Mouse (Mus musculus): ENCODE data around the gene Amigo1.

Gene Amigo1

DNA sequence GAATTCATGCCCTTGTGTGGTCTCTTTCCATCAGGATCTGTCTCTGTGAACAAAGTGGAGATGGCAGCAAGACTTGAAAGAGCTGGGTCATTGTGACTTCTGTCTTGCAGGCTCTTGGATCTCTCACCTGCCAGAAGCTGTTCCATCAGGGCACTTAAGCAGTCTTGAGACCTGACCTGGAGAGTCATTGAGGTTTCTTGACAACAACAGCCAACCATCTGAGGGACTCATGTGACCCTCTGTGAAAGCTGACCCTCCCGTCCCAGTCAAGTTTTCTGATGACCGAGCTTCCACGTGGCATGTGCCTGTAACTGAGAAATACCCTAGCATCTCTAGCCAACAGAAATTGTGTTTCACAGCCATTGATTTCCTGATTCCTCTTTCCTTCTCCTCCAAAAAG lies 1.4 kb upstream of the Amigo1 start:
- no peak for DNase-seq

DNA sequence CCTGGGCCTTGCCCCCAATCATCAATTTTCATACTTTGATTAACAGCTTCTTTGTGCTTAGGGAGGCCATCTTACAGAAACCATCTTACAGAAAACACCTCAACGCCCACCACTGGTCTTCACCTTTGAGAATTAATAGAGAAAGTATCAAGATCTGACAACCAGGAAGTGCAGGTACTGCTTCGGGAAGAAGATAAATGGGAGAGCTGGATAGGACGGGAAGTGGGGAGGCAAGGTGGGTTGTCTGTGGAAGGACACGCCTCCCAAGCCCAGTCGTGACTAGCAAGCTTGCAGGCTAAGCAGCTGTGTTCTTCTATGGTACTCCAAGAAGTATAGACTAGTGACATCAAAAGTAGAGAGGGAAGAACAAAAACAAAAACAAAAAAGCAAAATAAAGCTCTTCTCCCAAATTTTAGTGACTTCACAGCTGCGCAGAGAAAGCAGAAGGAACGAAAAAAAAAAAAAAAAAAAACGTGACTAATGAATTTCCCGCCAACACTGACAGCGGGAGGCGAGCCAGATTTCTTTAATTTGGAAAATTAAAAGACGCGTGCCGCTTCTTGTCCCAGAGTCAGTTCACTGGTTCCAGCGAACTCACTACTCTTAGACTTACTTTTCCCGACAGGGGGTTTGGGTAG lies 556 bp upstream of the Amigo1 start:
- no peak for DNase-seq

DNA sequence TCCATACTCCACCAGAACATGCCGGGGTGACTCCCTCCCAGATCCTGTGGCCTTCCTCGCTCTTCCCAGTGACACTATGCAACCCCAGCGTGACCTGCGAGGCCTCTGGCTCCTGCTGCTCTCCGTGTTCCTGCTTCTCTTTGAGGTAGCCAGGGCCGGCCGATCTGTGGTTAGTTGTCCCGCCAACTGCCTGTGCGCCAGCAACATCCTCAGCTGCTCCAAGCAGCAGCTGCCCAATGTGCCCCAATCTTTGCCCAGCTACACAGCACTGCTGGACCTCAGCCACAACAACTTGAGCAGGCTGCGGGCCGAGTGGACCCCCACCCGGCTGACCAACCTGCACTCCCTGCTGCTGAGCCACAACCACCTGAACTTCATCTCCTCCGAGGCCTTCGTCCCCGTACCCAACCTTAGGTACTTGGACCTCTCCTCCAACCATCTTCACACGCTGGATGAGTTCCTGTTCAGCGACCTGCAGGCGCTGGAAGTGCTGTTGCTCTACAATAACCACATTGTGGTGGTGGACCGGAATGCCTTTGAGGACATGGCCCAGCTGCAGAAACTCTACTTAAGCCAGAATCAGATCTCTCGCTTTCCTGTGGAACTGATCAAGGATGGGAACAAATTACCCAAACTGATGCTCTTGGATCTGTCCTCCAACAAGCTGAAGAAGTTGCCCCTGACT lies 1.1 kb downstream of the Amigo1 start:
- DNase-seq: no peak

DNA sequence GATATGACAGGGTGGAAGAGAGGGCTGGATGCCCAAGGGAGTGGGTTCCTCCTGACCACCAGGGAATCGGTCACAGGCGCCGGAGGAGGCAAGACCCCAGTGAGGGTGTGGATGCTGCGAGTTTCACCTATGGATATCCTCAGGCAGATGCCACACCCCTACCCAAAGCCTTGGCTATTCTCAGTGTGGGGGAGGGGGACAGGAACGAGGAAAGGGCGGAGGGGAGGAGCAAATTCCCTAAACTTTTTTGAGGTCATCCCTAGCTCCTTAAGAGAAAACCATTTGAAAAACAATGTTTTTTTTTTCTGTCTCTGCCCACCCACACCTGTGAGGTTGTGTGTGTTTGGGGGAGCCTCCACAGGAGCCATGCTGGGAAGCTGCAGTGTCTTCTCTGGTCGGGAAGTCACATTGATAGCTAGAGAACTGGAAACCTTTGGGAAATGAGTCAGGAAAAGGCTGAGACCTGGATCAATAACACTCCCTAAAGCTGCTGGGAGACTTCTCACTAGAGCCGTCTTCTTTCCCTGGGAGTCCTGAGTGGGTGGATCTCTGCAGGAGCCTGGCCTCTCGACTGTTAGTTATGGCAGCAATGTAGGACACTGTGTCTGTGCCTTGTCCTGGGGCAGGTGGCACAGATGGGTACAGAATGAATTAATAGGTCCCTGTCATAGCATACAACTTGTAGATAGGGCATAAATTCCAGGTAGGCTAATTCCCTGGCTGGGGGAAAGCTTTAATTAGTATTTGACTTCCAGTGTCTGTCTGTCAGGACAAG lies 2.8 kb downstream of the Amigo1 start:
- peak; percentile 56 for DNase-seq

DNA sequence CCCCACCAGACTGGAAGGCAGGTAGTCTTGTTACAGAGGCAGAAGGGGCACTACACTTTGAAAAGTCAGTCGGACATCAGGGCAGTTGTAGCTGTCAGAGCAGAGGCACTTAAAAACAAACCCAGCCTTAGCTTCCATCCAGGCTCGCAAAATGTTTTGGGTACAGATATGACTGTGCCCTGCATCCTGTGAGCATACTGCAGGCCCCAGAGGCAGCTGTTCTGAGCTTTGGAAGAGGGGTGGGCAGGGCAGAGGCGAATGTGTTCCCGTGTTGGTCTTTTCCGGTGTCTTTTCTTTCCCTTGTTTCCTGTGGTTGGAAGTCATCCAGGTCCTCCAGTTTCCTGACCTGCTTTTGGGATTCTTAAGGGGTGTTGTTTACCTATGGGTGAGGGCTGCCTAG lies 3.8 kb downstream of the Amigo1 start:
- peak; percentile 10 for DNase-seq

DNA sequence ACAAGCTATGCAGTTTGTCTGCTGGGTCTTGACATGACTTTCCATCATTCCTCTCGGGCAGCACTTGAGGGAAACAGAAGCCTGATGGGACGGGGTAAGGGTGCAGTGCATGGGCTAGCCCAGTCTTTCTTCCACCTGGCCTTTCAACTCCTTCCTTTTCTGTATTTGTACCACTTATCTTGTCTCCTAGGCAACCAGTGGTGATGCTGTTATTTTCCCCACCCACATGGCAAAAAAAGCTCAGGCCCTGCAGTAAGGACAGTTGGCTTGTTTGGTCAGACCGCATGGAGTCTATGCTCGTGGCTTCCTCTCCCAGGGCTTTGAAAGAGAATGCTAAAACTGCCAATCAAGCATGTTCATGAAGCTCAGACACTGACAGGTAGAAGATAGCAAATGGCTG lies 7.6 kb downstream of the Amigo1 start:
- no peak for DNase-seq

DNA sequence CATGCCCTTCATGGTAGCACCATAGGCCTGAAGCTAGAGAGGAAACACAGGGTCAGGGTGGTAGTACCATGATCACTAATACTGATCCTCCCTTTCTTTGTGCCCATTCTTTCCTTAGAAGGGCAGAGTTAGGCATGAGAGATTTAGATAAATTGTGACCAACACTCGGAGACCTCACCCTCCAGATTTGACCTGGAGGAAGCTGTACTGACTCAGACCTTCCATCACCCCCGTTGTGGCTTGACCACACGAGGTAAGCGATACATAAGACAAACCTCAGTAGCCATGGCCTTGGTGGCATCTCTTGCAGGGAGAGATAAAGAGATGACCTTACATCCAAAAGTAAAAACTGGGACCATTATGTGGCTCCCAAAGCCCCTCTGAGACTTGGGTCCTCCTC lies 9.2 kb downstream of the Amigo1 start:
- no peak for DNase-seq

DNA sequence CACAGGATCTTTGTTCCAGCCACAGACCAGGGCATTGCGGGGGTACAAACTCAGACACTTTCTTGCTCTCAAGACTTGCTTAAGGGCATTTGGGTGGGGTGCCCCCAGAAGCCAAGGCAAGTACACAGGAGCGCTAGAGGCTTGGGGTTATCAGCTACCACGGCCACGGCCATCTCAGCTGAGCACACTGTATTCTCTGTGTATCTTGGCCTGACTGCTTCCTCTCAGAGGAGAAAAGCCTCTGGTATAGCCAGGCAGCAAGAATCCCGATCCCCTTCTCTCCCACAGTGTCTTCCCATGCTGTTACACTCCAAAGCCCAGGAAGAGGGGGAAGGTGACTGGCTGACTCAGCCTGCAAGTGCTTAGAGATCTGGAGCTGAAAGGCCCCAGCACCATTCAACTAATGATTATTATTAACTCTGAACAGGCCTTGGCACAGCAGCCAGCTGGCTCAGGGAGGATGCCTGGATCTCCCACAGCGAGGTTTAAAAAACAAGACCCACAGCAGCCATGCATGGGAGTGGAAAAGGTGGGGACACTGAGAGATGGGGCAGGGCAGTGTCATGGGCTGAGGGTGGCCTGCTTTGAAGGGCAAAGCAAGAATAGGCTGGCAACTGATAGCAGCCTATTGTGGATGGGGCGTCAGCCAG lies 9.9 kb downstream of the Amigo1 start:
- peak; percentile 49 for DNase-seq

DNA sequence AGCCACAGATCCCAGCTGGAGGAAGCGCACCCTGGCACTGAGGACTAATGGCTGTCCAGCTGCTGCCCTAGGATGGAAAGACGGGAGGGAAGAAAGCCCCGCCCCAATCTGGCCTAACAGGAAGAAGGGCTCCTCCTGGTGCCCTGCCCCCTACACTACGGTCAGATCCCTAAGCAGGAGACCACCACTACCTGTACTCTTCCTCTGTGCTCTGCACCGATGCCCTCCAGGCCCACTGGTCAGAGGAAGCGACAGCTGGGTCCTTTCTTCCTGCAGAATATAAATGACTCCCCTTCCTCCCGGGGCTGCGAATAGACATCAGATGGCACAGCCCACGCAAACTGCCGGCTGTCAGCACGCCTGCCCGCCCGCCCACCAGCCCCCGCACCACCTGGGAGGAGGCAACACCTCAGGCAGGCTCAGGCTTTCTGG lies 10.9 kb downstream of the Amigo1 start:
- peak; percentile 63 for DNase-seq

DNA sequence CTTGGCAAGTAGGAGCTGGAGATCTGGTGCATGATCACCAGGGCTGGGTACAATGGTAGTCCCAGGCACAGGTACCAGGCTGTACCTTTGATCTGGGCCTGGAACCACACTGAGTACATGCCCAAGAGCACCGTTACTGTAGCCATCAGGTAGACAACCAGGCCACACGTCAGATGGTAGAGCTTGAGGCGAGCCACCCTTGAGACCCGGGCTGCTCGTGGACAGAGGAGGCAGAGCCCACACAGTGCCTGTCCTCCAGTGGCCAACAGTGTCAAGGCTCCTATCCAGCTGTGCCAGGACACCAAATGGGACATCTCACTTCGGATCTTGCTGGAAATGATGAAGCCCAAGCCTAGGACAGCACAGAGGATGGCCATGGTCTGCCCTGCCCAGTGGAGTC lies 13.1 kb downstream of the Amigo1 start:
- DNase-seq: no peak

DNA sequence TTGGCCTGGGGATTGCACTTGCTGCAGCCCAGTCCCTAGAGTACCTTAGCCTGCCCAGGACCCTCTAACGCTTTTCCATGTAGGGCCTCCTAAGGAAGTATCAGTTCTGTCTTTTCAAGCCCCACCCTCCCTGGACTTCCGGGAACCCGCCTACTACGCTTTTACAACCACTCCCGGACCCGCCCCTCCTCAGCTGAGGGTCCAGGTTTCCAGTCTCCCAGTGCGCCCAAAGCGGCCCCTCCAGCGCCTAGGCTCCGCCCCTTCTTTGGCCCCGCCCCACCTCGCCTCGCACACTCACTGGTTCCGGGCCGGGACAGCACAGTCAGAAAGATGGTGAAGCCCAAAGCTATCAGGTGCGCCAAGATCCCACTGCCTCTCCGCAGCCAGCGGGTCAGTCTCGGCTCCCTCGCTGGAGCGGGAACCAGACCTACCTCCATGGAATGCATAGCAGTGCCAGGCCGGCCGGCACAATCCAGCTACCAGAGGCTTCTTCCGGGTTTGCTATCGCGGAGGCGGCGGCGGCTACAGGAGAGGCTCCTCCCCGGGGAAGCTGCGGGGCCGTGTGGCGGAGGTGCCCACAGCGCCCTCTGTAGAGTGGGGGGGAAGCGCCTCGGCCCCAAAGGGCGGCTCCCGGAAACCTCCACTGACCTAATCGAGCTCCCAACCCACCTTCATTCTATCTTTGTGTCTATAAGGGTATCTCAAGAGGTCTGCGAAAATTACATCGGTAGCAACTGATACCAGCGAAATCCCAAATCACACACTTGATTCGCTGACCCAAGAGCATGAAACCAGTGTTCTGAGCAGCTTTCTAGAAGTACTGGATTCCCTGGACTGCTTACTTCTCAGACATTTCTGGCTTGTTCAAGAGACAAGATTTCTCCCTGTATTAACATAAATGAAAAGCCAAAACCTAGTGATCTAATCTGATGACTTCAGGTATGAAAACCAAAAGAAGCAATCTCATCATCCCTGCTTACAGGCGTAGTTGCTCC lies 14.5 kb downstream of the Amigo1 start, which contains the start of gene Cyb561d1:
Gene Cyb561d1, minus strand, starts transcription at position 884 of the 995 bp plus-strand sequence.
- DNase-seq: peak; percentile 90

DNA sequence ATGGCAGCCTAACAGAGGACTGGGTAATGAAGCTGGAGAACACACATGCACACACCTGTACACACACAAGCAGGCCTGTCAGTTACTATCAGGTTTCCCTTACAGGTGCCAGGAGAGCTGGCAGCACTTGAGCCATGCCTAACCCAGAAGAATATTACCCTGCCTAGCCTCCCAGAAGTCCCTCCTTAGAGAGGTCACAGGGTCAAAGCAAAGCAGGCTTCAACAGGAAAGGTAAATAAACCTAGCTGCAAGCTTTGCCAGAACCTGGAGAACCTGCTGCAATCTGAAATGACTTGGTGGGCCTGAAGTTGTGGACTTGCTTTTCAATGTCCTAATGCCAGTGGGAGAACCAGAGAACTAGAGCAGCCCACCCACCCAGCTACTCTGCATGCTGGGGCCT lies 16.4 kb downstream of the Amigo1 start:
- no peak for DNase-seq

DNA sequence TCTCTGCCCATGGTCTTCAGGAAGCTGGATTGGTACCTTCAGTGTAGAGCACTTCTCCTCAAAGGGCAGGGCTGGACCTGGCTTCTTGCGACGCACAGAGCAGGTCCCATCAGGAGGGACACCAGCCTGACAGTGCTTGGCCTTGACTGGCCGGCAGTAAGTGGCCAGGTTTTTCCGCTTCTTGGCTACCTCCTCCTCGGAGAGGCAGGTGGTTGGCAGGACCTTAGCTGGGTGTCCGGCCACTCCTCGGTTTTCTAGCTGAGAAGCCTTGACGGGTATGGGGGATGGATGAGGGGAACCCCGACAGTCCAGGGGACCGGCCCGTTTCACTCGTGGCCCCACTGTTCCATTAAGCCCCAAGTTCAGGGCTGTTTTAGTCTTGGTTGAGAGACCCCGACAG lies 17.1 kb downstream of the Amigo1 start:
- no peak for DNase-seq

DNA sequence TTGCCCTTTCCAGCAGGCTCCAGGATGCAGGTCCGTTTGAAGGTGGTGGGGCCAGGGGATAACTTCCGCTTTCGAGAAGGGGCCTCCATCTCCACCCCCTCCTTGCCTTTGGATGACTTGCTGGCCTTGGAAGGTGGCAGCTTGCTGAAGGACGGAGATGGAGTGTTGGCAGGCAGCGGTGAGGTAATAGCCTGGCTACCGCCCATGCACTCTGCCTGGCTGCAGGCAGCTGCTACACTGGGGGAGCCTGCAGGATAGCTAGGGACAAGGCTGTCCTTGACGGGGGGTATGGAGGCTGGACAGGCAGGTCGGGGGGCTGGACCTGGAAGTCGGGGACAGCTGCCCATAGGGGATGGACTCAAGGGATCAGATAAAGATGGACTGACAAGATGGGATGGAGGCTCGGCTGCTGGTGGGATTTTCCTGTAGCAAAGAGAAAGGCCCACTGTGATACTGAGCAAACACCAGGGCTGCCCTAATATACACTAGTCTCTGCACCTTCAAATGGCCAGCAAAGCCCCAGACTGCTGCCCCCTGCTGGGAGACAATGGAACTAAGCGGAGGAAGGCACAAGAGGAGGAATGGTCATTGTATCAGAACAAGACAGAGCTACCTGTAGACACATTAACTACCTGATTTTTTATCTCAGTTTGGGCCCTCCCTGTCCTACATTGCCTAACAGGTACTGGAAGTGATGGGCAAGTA lies 17.6 kb downstream of the Amigo1 start:
- DNase-seq: peak; percentile 92

DNA sequence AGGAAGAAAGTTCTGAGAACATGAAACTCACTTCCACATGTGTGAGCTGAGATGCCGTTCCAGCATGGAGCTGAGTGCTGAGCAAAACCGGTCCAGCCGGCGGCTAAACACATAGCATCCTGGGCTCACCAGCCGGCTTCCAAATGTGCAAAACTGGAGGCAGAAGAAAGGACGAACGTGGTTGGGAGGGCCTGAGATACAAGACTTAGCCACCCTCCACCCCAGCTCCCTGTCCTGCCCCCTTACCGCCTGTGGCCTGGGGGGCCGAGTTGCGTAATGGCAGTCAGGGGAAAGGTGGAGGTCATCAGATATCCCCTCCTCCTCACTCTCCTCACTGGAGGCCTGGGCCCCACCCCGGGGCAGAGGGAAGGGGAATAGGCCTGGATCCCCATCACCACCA lies 18.3 kb downstream of the Amigo1 start:
- DNase-seq: no peak

DNA sequence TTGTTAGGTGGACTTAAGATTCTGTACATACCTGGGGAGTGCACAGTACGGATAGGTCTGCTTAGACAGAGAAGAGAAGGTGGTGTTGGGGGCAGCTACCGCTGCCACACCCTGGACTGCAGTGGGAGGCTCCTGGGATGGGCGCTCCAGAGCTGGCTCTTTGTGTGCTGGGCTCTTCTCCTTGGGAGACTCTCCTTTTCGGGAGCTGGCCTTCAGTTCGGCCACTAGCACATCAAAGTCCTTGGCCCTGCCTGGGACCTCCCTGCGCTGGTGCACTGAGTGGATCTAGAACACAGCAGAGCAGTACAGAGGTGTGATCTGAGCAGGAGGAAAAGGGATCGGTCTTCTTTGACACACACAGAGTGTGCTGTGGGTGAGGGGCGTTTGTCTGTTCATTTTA lies 19.5 kb downstream of the Amigo1 start:
- DNase-seq: no peak

DNA sequence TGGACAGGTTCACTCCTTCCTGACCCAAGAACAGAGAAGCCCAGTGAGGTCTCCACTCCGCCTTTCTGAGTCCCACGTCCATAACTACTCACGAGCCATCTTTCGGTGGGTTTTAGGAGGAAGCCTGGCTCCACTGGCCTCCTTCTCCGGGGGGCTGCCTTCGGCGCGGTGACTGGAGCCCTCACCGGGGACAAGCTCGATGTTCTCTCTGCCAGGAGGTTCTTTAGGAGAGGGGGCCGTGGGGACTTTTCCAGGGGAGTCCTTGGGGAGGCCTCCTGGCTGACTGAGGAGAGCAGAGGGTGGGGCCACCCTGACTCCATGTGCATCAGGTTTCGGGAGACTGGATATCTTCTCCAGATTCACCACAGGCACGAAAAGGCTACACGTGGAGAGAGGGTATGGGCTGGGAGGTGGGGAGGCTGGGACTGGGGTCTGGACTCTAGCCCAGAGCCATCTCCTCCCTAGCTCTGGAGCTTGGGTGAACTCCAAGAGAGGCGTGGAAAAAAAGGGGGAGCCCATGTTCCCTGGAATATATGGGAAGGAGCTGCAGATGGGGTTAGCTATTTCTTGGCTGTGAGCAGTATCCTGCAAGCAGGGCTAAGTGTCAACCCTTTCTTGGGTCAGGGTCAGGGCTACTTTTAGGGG lies 20.7 kb downstream of the Amigo1 start:
- no peak for DNase-seq

DNA sequence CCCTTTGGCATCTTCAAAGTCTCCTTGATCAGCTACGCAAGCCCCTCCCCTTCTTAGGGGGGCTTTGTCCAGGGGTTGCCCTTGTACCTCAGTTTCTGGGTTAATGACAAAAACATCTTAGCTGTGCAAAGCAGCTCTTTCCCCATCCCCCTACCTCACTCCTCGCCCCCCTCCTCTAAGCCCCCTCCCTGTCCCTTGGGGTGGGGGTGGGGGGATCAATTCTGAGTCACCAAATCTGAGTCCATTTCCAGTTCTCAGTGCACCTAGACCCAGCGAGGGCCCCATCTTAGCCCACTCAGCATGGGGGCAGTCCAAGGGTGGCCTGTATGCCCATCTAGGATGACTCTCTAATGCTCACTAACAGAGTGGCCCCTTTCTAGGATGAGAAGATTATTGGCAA lies 22.9 kb downstream of the Amigo1 start:
- DNase-seq: peak; percentile 69

DNA sequence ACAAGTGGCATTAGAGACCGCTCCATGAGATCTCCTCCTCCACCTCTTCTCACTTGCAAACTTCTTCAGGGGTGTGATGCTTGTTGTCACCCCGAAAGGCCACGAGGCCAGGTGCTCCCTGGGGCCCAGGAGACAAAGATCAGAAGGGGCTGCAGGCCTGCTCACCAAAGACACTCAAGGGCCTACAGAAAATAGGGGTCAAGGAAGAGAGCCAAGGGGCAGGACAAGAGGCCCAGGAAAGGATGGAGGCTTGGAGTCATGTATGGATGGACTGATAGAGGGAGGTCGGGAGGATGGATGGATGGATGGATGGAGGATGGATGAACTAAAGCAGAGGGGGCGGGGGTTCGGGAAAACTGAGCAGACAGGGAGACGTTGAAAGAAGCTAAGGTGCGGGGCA lies 23.4 kb downstream of the Amigo1 start:
- DNase-seq: peak; percentile 73

DNA sequence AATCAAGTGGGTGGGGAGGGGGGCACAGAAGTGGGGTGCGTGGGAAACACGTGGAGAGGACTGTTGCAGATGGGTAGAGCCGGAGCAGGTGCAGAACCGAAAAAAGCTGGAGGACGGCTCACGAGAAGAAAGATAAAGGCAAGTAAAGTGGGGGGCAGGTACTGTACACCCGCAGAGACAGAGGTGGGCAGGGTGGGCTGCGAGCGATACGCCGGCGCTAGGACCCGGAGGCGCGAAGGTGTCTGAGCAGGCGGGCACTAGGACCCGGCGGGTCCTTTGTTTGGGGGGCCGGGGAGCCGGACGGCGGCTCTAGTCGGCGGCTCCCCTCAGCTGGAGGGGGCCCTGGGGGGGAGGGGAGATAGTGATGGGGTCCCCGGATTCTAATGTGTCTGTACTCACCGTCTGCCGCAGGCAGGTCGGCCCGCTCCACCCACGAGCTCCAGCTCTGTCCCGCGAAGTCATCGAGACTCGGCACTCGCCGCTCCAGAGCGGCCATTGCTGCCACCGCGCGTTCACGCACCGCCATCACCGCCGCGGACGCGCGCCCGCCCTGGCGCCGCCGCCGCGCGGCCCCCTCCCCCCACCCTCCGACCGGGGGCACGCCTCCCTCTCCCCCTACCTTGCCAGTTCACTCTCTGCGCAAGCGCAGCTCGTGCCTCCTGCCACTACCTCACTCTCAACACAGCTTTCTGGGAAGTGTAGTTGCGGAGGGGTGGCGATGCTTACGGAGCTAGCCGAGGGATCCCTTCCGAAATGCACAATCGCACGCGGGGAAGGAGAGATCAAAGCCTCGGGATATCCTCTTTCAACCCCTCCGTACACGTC lies 24.0 kb downstream of the Amigo1 start:
- peak; percentile 96 for DNase-seq

All from cerebellum, adult 9-10 months (tissue).